Mouse (Mus musculus): ENCODE measurements around the gene Coro1c.

DNA sequence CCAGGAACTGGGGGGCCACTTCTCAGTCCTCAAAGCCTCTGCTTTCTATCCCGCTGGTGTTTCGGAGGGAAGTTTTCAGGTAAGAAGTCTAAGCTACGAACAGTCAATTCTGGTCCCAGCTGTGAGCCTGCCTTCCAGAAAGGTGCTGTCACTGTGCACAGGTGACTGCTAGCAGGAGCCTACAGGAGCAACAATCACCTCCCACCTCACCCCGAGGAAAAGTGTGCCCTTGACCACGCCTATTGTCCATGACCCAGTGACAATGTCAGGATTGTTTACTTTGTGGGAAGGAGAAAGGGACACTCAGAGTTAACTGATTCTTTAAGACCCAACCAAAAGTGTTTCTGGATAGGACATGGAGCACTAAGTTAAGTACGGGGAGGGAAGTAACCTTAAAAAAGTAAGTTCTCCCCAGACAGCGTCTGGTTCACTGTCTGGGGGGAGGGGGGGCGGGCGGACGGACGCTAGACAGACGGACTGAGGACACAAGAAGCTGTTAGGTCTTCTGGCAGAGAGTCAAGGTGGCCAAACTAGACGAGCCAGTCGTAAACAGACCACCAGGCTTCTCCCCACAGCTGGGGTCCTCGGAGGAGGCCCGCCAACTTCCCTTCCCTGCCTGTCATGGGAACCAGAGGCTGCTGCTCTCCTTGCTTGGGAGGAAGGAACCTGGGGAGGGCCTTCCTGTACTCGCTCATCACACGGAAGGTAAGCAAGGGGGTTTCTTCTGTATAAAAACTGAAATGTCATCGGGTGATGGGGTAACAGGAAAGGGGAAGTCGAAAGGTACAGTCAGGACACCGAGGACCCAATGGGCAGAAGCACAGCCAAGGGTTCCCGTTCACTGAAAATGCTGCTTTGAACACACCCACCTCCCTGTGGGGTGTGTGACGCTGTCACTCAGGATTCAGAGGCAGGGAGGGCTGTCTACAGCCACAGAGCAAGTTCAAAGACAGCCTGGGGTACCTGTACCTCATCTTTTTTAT is 67.0 kb downstream of the Coro1c start:
- TF ChIP-seq CTCF (IDR thresholded peaks at IDR 0.05; ENCODE audit: borderline replicate concordance, insufficient read depth, low read length) (no peak), POLR2A (IDR thresholded peaks at IDR 0.05; ENCODE audit: low read depth, low read length) (no peak)

Measured in embryonic fibroblast, embryonic 13.5 days (primary cell).